Mouse (Mus musculus): ENCODE data around the gene Atrx.

DNA sequence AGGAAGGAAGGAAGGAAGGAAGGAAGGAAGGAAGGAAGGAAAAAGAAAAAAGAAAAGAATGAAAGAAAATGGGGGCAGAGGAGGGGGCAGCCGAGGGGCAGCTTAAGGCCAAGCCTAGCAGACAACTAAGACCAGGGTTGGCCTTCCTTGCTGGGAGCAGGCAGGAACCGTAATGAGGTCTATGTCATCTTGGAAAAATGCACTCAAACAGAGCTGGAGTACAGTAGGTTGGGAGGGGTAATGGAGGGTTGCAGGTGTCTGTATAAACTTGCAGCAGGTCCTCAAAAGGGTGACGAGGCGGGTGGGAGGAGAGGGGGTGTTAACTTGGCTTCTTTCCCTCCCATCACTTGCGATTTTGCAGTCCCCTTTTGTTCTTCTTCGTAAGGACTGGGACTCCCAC, 163.2 kb downstream of the Atrx start:
- TF ChIP-seq CTCF (IDR thresholded peaks at IDR 0.05; ENCODE audit: low read depth) (no peak), EP300 (IDR thresholded peaks at IDR 0.05; ENCODE audit: low read depth) (no peak)

Data from heart, postnatal 0 days (tissue).